Mouse (Mus musculus): ENCODE measurements around the gene Ccdc83. TPM values are rescaled to one million over a fixed set of nuclear protein-coding genes. Genes with fewer than 3 reads are reported as not detected.

Gene Ccdc83
- polyA plus RNA-seq, 1 experiment, result not detected

DNA sequence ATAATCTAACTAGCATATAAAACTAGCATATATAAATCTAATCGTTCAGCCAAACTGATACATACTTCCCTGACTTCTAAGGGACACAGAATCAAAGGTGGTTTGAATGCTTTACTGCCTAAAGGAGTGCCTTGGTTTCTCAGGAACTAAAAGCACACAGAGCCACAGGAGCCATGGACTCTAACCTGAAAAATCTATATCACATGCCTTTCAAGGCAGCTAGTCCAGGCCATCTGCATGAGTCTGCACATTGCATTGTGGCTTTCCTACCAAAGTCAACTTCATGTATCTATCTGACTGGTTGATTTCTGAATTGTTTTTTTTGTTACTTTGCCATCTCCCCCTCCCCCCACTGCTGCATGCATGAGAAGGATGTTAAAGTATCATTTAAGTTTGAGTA lies 84.9 kb downstream of the Ccdc83 start:
- Histone ChIP-seq H3K4me3 (ENCODE audit: control insufficient read depth, insufficient read depth, low read length) (no peak overlapping the region), H3K27me3 (ENCODE audit: control insufficient read depth, insufficient read depth, low read length) (no peaks in the 10 kb centered on the region), H3K27ac (ENCODE audit: control insufficient read depth, insufficient read depth, low read length) (no peak overlapping the region), H3K36me3 (ENCODE audit: control insufficient read depth, insufficient read depth, low read length) (peaks cover 48% of the 10 kb centered on the region), H3K4me1 (replicated peaks; ENCODE audit: control insufficient read depth, insufficient read depth, low read length) (no peaks in the 10 kb centered on the region)
- TF ChIP-seq CTCF (IDR thresholded peaks at IDR 0.05; ENCODE audit: borderline replicate concordance, control insufficient read depth, extremely low read depth, insufficient read depth, low read length, poor library complexity), result no peak
- no peak for TF ChIP-seq POLR2A (IDR thresholded peaks at IDR 0.05; ENCODE audit: control insufficient read depth, extremely low read depth, insufficient read depth, low read length, poor library complexity)
- DNase-seq, result no peak
- WGBS, result 98% methylated on average over 1 of the region's 1 CpGs

DNA sequence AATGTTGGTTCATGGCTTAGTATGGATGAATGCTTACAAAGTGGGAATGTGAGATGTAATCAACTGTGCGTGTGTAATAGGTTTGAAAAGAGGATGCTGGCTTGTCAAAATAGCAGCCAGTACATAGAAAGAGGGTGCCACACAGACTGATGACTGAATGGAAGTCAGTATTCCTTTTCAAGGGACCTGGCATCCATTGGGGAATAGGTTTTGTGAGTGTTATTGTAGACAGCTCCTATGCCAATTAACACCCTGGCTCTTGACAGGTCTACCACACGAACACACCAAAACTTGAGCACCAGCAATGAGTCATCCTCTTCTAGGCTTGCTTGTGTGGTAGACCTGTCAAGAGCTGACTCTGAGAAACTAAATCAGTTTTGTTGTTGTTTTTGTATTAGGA lies 90.0 kb downstream of the Ccdc83 start:
- Histone ChIP-seq H3K4me3 (ENCODE audit: control insufficient read depth, insufficient read depth, low read length) (no peak overlapping the region), H3K4me1 (replicated peaks; ENCODE audit: control insufficient read depth, insufficient read depth, low read length) (no peaks in the 10 kb centered on the region), H3K27ac (ENCODE audit: control insufficient read depth, insufficient read depth, low read length) (no peak overlapping the region), H3K27me3 (ENCODE audit: control insufficient read depth, insufficient read depth, low read length) (no peaks in the 10 kb centered on the region), H3K36me3 (ENCODE audit: control insufficient read depth, insufficient read depth, low read length) (peaks cover 69% of the 10 kb centered on the region)
- TF ChIP-seq CTCF (IDR thresholded peaks at IDR 0.05; ENCODE audit: borderline replicate concordance, control insufficient read depth, extremely low read depth, insufficient read depth, low read length, poor library complexity), result no peak
- TF ChIP-seq POLR2A (IDR thresholded peaks at IDR 0.05; ENCODE audit: control insufficient read depth, extremely low read depth, insufficient read depth, low read length, poor library complexity), result no peak
- DNase-seq, result no peak
- 94% methylated on average over 2 of the region's 2 CpGs for WGBS

Other genes starting within 250 kb of the Ccdc83 start
- 65.0 and 65.2 TPM in 2 replicates for gene Picalm, start 135.6 kb downstream of the Ccdc83 start, polyA plus RNA-seq (2012; rRNA removed)
- 5.9 and 6.2 TPM in 2 replicates for gene Sytl2, start 36.5 kb upstream of the Ccdc83 start, polyA plus RNA-seq (2012; rRNA removed)
- gene Ccdc89, start 160.8 kb upstream of the Ccdc83 start, polyA plus RNA-seq (2012; rRNA removed), result 0.18 TPM in 1 of 2 replicates, not detected in the other
- 91.7 and 104 TPM in 2 replicates for gene Crebzf, start 177.0 kb upstream of the Ccdc83 start, polyA plus RNA-seq (2012; rRNA removed)
- gene Tmem126a, start 191.5 kb upstream of the Ccdc83 start, polyA plus RNA-seq (2012; rRNA removed), result 6.9 and 12.8 TPM in 2 replicates
- 5.4 and 6.3 TPM in 2 replicates for gene Tmem126b, start 210.2 kb upstream of the Ccdc83 start, polyA plus RNA-seq (2012; rRNA removed)
- gene Dlg2, start 210.9 kb upstream of the Ccdc83 start, polyA plus RNA-seq (2012; rRNA removed), result 5.0 and 6.0 TPM in 2 replicates